Mouse (Mus musculus) neutrophil, adult 5-6 weeks (primary cell): ENCODE data around the gene Il13. TPM values are rescaled to one million over a fixed set of nuclear protein-coding genes. Genes with fewer than 3 reads are reported as not detected.

Source experiments
- ATAC-seq: fragments of 151-379, 151-347 bp; 2 replicates; pipeline ENCODE4 v1.8.0; 2017; ENCODE audit warnings: mild to moderate bottlenecking, moderate TSS enrichment; ENCODE audit not compliant: insufficient number of reproducible peaks, poor library complexity, low FRiP score, severe bottlenecking; ENCODE audit errors: extremely low read depth
- total RNA-seq: library from RNA; stranded (forward); fragments of 200-1000 nt; gene quantifications from 2 replicates; pipeline ENCODE4 v1.2.3, GENCODE M21; 2017

Gene Il13
- total RNA-seq, 1 experiment from 2014 or later: not detected

DNA sequence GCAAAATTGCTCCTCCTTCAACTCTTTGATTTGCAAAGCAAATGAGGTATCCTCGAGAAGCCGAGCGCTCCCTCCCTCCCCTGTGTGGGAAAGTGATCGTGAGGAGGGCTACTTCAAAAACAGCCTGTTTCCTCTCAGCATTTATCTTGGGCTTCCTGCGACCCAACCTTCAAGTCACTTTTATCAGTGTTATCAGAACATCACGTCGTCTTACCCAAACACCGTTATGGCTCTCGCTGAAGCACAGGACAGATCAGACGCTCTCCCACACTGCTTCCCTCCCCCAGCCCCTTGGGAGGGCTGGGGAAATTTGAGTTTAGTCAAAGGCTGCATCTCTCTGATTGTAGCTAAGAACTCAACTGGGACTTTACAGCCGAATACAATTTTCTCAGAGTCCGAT, 28.9 kb downstream of the Il13 start:
- no peak for ATAC-seq

DNA sequence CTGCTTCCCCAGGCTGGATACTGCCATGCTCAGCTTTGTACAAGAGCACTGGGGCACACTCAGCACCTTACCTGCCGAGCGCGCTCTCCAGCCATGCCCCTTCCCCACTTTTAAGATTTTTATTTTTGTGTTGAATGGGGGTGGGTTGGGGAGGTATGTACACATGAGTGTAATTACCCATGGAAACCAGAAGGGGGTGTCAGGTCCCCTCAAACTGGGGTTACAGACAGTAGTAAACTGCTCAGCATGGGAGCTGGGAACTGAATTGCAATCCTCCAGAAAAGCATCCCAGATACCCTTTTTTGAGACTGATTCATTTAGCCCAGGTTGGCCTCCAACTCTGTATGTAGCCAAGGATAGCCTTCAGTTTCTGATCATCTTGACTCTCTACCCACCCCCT, 29.5 kb downstream of the Il13 start:
- no peak for ATAC-seq

DNA sequence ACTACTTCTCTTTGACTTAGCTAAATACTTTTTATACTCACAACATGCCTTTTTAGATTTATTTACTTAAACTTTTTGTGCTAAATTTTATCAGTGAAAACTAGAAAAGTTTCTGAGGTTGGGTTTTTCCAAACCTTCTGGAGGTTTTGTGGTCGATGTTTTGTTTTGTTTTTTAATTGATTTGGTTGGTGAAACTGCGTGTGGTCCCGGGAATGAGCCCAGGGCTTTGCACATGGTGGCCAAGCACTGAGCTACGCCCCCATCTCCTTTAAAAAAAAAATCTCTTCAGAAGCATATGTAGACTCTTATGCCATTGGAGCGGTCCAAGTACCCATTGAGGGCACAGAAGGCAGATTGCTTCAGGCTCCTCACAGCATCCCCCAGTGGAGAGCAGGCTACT, 43.4 kb downstream of the Il13 start:
- no peak for ATAC-seq

- peak; percentile 39; the same call in 1 of the 2 replicates for ATAC-seq
These were observed 44.1 kb downstream of the Il13 start for GRCm38 (mm10) chr11:53590368-53590768.

GRCm38 (mm10) chr11:53588279-53588678, 46.2 kb downstream of the Il13 start:
- ATAC-seq: no peak

DNA sequence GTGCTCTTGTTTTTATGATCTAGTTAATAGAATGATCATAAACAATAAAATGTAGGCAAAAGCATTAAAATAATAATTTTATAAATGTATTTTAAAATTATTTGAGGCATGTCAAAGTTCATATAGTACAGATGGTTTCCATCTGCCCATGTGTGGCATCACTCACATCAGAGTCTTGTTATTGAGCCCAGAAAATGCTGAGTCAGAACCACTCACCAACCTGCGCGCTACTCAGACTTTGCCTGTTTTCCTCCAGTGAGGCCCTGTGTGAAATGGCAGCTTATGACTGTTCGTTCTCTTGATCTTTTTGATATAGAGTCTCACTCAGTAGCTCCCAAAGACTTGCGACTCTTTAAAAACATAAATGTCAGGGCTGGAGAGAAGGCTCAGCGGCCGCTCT, 49.0 kb downstream of the Il13 start:
- no peak for ATAC-seq

DNA sequence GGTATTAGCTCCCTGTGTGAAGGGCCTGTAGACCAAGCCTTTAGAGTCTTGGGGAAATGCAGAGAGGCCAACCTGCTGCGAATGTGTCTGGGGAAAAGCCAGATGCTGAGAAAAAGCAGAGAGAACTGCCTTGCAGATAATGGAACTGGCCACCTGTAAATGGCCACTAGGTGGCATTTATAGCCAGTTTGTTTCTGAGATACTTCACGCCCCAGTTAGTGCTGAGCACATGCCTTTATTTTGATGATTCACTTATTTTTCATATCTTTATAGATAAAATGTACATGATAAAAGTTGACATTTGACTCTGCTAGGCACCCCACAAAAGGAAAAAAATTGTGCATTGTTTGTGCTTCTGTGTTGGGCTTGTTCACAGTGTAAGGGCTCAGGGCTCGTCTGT, 49.7 kb downstream of the Il13 start:
- ATAC-seq: no peak

DNA sequence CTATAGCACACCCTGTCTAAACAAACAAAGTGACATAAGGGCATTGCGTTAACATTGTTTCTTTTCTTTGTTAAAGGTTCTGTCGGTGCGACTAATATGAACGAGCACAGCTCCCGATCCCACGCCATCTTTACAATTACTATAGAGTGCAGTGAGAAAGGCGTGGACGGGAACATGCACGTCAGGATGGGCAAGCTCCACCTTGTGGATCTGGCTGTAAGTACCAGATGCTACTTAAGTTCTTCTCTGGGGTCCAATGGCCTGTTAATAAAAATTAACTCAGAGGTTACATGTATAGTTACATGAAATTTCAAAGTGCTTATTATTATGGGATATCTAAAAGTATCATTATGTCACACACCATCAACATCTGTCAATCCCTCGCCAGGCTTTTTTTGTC, 51.4 kb downstream of the Il13 start:
- ATAC-seq: no peak

Other genes with a start within 250 kb of the Il13 start
- gene Leap2, start 211.5 kb downstream of the Il13 start, total RNA-seq: not detected in 2 replicates
- gene Uqcrq, start 203.9 kb downstream of the Il13 start, total RNA-seq: 14.4 and 16.3 TPM in 2 replicates
- not detected in 2 replicates for gene Gdf9, start 203.7 kb downstream of the Il13 start, total RNA-seq
- not detected in 2 replicates for gene Gm10447, start 177.6 kb downstream of the Il13 start, total RNA-seq
- gene Shroom1, start 177.5 kb downstream of the Il13 start, total RNA-seq: not detected in 2 replicates
- not detected in 2 replicates for gene Gm9837, start 164.2 kb downstream of the Il13 start, total RNA-seq
- not detected in 2 replicates for gene Gm9945, start 154.5 kb downstream of the Il13 start, total RNA-seq
- not detected in 2 replicates for gene Sowaha, start 154.4 kb downstream of the Il13 start, total RNA-seq
- gene Sept8, start 115.4 kb downstream of the Il13 start, total RNA-seq: 0.47 and 0.86 TPM in 2 replicates
- 4.3 and 4.9 TPM in 2 replicates for gene Kif3a, start 67.3 kb downstream of the Il13 start, total RNA-seq
- gene Il4, start 16.0 kb downstream of the Il13 start, total RNA-seq: 1.9 TPM in 1 of 2 replicates, not detected in the other
- 36.7 and 43.1 TPM in 2 replicates for gene Rad50, start 72.6 kb upstream of the Il13 start, total RNA-seq
- not detected in 2 replicates for gene Il5, start 86.1 kb upstream of the Il13 start, total RNA-seq
- 358 and 383 TPM in 2 replicates for gene Irf1, start 135.3 kb upstream of the Il13 start, total RNA-seq
- gene Gm17334, start 138.5 kb upstream of the Il13 start, total RNA-seq: 1.2 TPM in 1 of 2 replicates, not detected in the other
- 10.1 and 12.6 TPM in 2 replicates for gene Gm12216, start 224.6 kb upstream of the Il13 start, total RNA-seq